Mouse (Mus musculus) right cerebral cortex, postnatal 36 days (tissue): ENCODE measurements around the gene Gm1043.

Experiments
- DNase-seq, 2 experiments: peaks; one replicate each; pipeline ENCODE4 v3.0.0; 2022; ENCODE audit warnings: low spot score in 2 of 2, mixed read lengths in 1 of 2

The Gm1043 gene

GRCm38 (mm10) chr5:37085241-37085640 lies at the start of gene Gm1043:
TSS of gene Gm1043 (plus strand) at chr5:37085370.
- DNase-seq = no peak

- no peak for DNase-seq
These were observed 49.3 kb upstream of the Gm1043 start for GRCm38 (mm10) chr5:37035896-37036295.

GRCm38 (mm10) chr5:37036884-37037283 lies 48.3 kb upstream of the Gm1043 start:
- DNase-seq = no peak

- DNase-seq = no peak
These were observed 45.3 kb upstream of the Gm1043 start for GRCm38 (mm10) chr5:37039908-37040307.

- no peak for DNase-seq
These were observed 44.5 kb upstream of the Gm1043 start for GRCm38 (mm10) chr5:37040711-37041110.

GRCm38 (mm10) chr5:37041651-37042050 lies 43.5 kb upstream of the Gm1043 start:
- no peak for DNase-seq

- DNase-seq = no peak
These were observed 42.2 kb upstream of the Gm1043 start for GRCm38 (mm10) chr5:37042934-37043333.

- no peak for DNase-seq
These were observed 40.4 kb upstream of the Gm1043 start for GRCm38 (mm10) chr5:37044793-37045192.

- DNase-seq = no peak
These were observed 39.6 kb upstream of the Gm1043 start for GRCm38 (mm10) chr5:37045582-37045981.

- no peak for DNase-seq
These were observed 38.4 kb upstream of the Gm1043 start for GRCm38 (mm10) chr5:37046791-37047190.

- DNase-seq = no peak
These were observed 37.8 kb upstream of the Gm1043 start for GRCm38 (mm10) chr5:37047206-37047915.

GRCm38 (mm10) chr5:37047992-37048391 lies 37.2 kb upstream of the Gm1043 start:
- no peak for DNase-seq

- no peak for DNase-seq
These were observed 36.1 kb upstream of the Gm1043 start for GRCm38 (mm10) chr5:37049111-37049510.

GRCm38 (mm10) chr5:37050521-37051373 lies 34.4 kb upstream of the Gm1043 start:
- DNase-seq = no peak

- DNase-seq = no peak
These were observed 33.6 kb upstream of the Gm1043 start for GRCm38 (mm10) chr5:37051374-37052100.

- no peak for DNase-seq
These were observed 32.3 kb upstream of the Gm1043 start for GRCm38 (mm10) chr5:37052846-37053245.

- no peak for DNase-seq
These were observed 29.4 kb upstream of the Gm1043 start for GRCm38 (mm10) chr5:37055789-37056188.

GRCm38 (mm10) chr5:37056471-37056870 lies 28.7 kb upstream of the Gm1043 start:
- no peak for DNase-seq

- DNase-seq = no peak
These were observed 23.6 kb upstream of the Gm1043 start for GRCm38 (mm10) chr5:37061612-37062011.

GRCm38 (mm10) chr5:37064454-37065449 lies 20.4 kb upstream of the Gm1043 start:
- no peak for DNase-seq
